Mouse (Mus musculus): ENCODE results near the gene Fam104a. TPM values are rescaled to one million over a fixed set of nuclear protein-coding genes. Genes with fewer than 3 reads are reported as not detected.

Fam104a gene
- total RNA-seq, 1 experiment from 2014 or later = 22.5 TPM

DNA sequence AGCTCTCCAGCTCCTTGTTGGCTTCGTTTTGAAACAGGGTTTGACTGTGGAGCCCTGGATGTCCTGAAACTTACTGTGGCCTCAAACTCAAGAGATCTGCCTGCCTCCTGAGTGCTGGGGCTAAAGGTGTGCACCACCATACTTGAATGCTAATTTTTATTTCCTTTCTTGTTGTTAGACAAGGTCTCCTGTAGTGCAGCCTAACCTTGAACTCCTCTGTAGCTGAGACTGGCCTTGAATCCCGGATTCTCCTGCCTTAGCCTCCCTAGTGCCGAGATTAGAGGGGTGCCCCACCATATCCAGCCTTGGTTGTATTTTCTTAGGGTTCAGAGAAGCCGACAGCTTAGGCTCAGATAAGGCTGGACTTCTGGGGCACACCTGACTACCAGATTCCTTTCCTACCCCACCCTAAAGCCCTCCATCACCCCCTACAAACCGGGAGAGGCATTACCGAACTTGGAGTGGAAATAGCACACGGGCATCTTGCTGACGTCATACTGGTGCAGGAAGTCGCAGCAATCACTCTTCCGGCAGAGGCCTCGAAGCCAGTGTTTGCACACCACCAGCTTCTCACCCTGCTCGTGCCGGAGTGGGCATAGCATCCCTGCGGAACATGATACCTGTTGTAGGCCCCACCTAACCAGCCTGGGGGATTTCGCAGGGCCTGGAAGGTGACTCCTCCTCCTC is 22.2 kb upstream of the Fam104a start:
- no peak for ATAC-seq (replicated peaks; ENCODE audit: low read depth, poor library complexity, severe bottlenecking)

DNA sequence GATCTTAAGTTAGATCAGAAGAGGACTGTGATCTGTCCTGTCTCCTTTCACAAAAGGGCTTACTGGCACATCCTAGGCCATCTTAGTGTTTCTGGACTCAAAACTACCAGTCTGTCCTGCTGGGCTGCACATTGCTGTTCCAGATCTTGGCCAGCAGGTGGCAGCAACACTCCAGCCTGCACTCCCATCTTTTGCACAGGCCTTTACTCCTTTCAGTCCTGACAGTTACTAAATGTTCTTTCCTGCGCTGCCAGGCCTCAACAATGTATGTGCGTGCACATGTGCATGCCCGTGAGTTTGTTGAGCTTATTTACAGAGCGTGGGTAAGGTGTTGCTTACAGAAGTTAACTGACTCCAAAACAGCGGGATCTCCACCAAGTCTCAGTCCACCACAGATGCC is 19.8 kb upstream of the Fam104a start:
- ATAC-seq (replicated peaks; ENCODE audit: low read depth, poor library complexity, severe bottlenecking) = peak; percentile 94

DNA sequence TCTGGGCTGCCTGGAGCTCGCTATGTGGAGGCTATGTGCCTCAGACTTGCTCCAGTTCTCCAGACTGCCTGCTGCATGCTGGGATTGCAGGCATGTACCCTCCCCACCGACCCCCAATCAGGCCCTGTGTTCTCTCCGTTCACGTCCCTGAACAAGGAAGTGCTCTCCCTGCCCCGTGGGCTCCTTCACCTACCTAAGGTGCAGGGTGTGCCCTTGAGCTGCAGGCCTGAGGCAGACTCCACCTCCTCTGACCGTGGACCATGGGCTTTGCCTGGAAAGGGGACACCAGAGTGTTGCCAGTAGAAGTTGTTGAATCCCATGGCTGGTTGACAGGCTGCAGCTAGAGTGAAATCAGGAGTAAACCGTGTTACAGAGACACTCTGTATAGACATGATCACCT is 15.7 kb upstream of the Fam104a start:
- no peak for ATAC-seq (replicated peaks; ENCODE audit: low read depth, poor library complexity, severe bottlenecking)

DNA sequence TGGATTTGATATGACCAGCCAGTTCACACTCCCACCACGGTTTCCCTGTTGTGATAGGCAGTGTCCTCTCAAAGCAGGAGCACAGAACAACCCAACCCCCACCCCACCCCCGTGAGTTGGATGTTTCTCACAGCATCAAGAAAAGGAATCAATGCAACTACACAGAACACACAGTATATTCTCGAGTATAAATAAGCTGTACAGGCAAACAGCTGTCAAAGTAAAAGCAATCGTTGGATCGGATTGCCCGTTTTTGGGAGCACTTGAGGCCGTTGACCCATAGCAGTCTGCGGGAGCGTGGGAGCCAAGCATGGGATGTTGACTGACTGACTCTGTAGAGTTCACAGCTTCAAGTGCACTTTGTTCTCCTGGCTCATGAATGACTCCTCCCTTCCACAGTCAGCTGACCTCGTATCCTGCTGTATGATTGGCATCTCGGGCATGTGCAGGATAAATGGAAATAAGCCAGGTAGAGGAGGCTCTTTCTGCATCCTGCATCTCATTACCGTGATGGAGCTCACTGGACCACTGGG is 14.1 kb upstream of the Fam104a start:
- no peak for ATAC-seq (replicated peaks; ENCODE audit: low read depth, poor library complexity, severe bottlenecking)

DNA sequence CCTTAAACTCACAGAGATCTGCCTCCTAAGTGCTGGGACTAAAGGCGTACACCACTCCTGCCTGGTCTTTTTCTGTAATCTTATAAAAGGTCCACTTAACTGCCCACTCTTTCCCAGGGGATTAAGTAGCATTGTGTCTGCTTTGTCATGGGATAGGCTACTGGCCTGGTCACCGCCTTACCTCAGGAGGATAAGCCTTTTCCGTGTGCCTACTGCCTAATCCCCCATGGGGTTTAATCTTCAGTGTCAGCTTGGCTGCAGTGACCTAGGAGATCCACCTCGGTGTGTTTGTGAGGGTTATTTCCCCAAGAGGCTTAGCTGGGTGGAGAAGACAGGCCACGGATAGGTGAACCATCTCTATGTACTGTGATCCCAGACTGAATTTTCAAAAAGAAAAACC is 13.6 kb upstream of the Fam104a start:
- no peak for ATAC-seq (replicated peaks; ENCODE audit: low read depth, poor library complexity, severe bottlenecking)

DNA sequence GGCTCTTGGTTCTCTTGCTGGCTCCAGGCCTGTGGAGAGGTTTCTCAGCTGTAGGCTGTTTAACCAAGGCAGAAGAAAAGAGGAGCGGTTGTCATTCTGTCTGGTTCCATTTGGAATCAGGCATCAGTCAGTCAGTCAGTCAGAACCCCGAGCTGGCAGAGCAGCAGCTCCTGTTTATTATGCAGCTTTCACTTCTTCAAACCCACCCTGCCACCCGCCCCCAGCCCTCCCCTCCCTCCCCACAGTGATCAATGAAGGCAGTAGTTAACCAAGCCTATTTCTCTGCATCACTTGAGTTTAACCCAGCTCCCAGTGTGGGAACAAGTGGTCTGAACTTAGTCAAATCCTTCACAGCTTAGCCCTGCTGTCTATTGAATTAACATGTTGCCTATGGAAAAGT is 7.9 kb upstream of the Fam104a start:
- ATAC-seq (replicated peaks; ENCODE audit: low read depth, poor library complexity, severe bottlenecking) = no peak

DNA sequence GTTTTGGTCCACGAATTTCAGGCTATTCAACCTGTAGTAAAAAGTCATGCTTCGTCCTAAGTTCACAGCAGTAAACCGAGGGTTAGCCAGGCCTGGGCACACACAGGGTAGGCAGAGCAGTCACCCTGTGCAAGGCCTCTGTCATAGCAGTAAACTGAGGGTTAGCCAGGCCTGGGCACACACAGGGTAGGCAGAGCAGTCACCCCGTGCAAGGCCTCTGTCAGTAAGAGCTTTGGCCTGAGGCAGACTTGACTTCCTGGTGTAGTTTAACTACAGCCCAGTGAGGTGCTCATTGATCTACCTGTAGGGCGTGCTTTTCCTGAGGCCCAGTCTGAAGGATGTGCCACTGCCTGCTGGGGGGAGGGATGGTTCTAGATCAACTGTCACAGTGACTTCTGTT is 7.4 kb upstream of the Fam104a start:
- ATAC-seq (replicated peaks; ENCODE audit: low read depth, poor library complexity, severe bottlenecking) = no peak

DNA sequence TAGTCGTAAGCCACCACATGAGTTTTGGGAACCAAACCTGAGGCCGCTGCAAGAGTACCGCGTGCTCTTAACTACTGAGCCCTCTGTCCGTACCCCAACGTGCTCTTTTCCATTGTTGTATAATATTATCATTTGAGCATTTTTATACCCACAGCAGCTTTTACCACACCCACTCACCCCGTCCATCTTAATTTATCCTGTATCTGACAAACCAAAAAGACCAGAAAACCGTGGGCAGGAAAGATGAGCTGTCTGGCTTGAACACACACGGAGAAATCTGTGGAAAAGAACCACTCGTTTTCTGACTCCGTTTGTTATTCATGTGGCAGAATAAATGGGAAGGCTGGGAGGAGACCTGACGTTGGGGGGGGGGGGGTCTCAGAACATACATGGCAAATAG is 6.6 kb upstream of the Fam104a start:
- ATAC-seq (replicated peaks; ENCODE audit: low read depth, poor library complexity, severe bottlenecking) = no peak

DNA sequence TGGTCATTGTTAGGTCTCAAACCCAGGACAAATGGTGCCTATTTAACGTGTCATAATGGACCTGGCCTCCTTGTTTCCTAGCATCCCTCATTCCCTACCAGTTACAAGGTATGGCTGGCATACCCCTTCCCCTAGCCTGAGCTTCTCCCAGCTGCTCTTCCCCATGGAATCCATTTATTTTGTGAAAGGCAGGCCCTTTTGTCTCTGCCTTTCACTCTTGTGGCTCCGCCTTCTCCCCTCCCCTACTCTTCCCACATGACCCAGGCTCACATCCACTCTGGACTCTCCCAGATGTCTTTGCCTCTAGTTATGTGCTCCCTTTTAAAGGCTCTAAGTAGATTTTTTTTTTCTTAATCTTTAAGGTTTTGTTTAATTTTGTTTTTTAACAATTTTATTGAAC is 3.1 kb upstream of the Fam104a start:
- ATAC-seq (replicated peaks; ENCODE audit: low read depth, poor library complexity, severe bottlenecking) = no peak

DNA sequence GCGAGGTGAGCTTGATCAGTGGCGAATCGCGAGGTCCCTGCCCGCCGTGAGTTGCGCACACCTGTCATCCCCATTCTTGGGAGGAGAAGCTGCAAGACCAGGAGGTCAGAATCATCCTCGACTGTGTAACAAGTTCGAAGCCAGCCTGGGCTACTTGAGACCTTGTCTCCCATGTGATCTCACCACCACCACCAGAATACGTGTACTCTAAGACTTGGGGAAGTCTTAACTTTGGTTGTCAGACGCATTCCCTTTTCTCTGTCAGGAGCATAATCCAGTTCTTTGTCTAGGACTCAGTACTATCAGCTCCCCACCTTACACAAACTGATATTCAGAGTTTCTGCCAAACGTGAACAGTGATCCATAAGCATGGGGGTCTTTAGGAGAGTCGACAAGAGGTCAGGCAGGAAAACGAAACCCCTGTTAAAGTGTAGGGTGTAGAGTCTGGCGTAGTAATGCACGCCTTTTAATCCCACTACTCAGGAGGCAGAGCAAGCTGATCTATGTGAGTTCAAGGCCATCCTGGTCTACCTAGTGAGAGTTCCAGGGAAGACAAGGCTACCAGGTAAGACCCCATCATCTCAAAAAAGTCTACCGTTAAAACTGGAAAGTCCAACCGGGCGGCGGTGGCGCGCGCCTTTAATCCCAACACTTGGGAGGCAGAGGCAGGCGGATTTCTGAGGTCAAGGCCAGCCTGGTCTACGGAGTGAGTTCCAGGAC is 912 bp upstream of the Fam104a start:
- ATAC-seq (replicated peaks; ENCODE audit: low read depth, poor library complexity, severe bottlenecking) = no peak

DNA sequence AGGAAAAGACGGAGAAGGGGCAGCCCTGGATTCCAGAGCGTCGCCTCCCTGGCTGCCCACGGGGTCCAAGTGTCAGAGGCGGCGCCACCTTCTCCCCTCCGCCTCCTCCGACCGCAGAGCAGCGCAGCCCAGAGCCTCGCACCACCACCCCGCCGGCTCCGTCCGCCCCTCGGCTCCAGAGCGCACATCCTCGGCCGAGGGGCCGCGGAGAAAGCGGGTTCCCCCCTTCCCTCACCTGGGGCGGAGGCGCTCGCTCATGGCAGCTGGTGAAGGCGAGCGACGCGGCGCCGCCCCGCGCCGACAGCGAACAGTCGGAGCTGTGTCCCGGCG is 363 bp downstream of the Fam104a start:
- peak; percentile 6; the same call in 1 of the 2 replicates for ATAC-seq (replicated peaks; ENCODE audit: low read depth, poor library complexity, severe bottlenecking)

DNA sequence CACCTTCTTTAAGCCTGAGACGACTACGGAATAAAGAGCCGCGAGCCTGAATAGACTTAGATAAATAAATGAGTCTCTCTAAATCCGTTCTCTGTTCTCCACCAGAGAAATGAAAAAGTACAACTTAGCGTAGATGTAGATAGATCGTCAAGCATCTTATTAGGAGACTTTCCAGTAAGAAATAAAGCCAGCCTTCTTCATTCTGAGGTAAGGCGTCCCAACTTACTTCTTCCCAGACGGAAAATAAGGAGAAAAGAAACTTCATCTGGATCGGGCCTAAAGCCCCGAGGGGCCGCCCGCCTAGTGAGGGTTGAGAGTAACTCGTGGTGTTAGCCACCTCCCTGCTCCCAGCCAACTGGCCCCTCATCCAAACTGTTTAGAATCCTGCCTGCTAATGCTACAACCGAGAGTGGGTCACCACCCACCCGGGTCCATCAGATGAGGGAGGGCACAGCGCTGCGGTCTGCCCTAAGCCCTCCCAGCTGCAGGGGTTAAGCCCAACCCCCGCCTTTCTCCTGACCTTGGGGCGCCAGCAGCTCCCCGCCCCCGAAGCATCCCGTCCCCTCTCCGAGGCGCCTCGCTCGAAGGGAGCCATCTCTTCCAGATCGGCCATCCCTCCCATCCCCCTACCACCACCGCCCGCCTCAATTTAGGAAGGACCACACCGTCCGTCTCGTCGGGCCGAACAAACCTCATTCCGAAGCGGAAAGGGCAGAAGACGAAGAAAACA is 893 bp downstream of the Fam104a start:
- ATAC-seq (replicated peaks; ENCODE audit: low read depth, poor library complexity, severe bottlenecking) = peak; percentile 50

DNA sequence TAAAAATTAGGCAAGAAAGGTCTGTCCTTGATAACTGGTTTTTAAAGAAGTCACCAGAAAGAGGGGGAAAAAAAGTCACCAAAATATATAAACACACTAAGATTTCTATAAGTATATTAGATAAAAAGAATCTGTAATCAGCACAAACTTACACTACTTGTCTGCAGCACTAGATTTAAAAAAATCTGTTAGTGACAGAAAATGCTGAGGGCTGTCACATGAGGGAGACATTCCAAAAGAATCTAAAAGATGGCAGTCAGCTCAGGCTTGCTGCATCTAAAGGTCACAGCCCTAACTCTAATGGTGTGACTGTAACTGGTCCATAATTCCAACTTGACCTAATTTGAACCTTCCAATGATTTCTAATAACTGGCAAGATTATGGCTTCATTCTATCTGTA is 2.0 kb downstream of the Fam104a start:
- no peak for ATAC-seq (replicated peaks; ENCODE audit: low read depth, poor library complexity, severe bottlenecking)

DNA sequence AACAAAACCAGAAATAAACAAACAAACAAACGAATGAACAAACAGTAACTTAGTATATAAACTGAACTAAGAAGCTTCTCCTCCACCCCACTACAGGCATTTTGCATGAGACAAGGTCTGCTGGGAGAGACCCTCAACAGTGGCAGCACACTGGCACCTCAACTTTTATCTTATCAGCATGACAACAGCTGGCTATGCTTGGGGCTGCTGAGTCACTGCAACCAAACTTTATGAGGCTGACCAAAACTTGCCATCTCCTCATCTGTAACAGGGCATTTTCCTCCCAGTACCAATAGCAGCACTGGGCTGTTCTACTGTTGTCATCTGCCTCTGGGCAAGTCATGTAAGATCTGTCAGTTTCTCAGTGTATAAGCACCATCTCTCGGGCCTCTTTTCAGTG is 3.0 kb downstream of the Fam104a start:
- peak; percentile 16 for ATAC-seq (replicated peaks; ENCODE audit: low read depth, poor library complexity, severe bottlenecking)

DNA sequence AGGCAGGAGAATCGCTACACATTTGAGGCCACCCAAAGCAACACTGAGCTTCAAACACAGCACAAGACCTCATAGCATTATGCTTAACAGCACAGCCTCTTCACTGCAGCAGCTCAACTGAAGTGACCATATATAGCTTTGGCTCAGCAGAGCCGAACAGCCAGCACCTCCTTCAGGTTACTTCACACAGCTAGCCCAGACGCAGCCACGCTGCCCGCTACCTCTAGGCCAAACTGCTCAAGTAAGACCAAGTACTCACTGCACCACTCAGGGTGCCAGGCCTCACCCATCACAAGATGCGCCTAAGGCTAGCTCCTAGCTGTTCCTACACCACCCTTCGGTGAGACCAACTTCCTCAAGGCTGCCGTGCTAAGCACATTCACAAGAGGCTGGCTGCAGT is 5.6 kb downstream of the Fam104a start:
- ATAC-seq (replicated peaks; ENCODE audit: low read depth, poor library complexity, severe bottlenecking) = no peak

DNA sequence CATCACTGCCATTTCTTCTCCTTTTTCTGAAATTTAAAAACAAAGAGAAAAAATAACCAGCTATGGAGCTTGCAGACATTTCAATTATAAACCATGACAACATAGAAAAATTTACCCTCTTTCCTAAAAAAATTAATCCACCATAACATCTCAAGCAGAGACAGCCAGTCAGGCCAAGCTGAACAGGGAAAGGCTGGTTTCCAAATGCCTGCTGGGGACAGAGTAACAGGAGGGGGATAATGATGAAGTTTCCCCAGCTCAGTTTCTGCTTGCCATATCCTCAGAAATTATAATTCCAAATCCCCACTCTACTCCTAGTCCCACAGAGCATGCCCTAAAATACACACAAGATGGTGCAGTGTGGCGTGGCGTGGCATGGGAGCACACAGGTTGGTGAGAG is 6.6 kb downstream of the Fam104a start:
- ATAC-seq (replicated peaks; ENCODE audit: low read depth, poor library complexity, severe bottlenecking) = no peak

DNA sequence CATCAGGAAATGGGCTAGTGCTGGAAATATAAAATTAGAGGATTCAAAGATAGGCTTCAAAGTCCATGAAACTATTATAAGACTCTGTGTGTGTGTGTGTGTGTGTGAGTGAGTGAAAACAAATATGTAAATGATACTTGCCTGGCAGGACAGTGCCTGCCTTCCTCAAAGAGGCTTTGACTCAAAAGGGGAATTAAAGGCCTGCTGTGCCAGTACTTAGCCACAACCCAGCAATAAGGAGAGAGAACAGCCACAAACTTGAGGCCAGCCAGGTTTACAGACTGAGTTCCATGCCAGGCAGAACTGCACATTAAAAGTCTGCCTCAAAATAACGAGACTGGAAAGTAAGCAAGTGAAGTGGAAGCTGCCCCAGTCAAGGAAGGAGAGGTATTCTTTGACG is 7.1 kb downstream of the Fam104a start:
- no peak for ATAC-seq (replicated peaks; ENCODE audit: low read depth, poor library complexity, severe bottlenecking)

DNA sequence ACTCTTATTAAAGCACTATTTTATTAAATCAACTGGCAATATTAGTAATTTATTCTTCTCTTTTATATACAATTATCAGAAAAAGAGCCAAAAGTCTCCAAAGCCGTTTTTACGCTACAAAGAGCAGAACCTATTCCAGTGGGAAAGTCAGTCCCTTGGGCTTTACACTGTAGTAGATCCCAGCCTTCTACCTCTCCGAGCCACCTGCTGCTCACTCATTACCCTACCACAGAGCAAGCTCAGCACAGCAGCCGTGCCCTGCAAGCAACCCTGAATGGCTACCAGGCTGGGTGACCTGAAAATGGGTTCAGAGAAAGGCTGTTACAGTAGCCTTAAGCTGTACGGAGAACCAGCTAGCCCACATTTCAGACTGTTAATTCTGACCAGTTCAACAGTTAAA is 9.4 kb downstream of the Fam104a start:
- no peak for ATAC-seq (replicated peaks; ENCODE audit: low read depth, poor library complexity, severe bottlenecking)

DNA sequence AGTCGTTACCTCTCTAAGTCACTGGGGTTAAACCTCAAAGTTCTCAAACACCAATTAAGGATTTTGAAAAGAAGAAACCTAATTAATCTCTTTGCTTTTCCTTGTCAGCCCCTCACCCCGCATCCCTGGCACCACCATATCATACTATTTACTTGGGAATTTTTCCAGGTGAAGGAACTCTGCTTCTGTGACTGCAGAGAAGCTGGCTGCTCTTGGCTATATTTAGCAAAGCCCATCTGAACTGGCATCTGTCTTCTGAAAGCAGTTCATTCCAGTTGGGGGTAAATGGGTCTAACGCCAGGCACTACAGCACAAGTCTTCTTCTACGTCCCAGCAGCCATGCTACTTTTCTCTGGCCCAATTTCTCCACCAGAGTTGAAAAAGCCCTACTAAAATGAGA is 10.3 kb downstream of the Fam104a start:
- ATAC-seq (replicated peaks; ENCODE audit: low read depth, poor library complexity, severe bottlenecking) = no peak

DNA sequence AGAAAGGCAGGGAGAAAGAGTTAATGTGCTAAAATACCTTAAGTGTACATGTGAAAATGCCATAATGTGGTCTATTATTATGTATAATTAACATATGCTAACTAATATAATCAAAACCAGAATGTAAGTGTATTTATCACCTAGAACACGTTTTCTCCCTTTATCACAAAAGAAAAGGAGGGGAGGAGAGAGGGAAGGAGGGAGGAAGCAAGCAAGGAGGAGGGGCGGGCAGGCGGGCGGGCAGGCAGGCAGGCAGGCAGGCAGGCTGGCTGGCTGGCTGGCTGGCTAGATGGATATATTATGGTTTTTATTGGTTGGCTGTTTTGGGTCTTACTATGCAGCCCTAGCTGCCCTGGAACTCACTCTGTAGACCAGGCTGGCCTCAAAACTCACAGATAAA is 14.2 kb downstream of the Fam104a start:
- no peak for ATAC-seq (replicated peaks; ENCODE audit: low read depth, poor library complexity, severe bottlenecking)

DNA sequence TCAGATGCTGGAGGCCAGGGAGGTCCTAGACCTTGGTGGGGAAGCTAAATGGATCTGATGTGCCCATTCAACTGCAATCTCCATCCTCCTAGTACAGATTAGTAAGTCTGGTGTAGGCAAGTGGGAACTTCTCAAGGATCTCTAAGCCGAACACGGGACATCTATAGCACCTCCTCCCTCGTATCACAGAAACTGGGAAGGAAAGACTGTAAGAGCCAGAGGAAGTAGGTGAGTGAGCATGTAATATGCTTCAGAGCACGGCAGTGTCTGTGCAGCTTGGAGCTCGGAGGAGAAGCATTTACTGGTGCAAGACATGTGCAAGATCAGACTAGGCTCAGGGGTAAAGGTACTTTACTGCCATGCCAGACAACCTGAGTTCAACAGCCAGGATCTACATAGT is 15.1 kb downstream of the Fam104a start:
- no peak for ATAC-seq (replicated peaks; ENCODE audit: low read depth, poor library complexity, severe bottlenecking)

Measured in common myeloid progenitor, adult 5-6 weeks (primary cell).